Mouse (Mus musculus): ENCODE data around the gene Hp1bp3. TPM values are rescaled to one million over a fixed set of nuclear protein-coding genes. Genes with fewer than 3 reads are reported as not detected.

The Hp1bp3 gene
- polyA plus RNA-seq (2017; shearing (Covaris generic)) = 100 to 1,000 TPM; 130 to 146 TPM

DNA sequence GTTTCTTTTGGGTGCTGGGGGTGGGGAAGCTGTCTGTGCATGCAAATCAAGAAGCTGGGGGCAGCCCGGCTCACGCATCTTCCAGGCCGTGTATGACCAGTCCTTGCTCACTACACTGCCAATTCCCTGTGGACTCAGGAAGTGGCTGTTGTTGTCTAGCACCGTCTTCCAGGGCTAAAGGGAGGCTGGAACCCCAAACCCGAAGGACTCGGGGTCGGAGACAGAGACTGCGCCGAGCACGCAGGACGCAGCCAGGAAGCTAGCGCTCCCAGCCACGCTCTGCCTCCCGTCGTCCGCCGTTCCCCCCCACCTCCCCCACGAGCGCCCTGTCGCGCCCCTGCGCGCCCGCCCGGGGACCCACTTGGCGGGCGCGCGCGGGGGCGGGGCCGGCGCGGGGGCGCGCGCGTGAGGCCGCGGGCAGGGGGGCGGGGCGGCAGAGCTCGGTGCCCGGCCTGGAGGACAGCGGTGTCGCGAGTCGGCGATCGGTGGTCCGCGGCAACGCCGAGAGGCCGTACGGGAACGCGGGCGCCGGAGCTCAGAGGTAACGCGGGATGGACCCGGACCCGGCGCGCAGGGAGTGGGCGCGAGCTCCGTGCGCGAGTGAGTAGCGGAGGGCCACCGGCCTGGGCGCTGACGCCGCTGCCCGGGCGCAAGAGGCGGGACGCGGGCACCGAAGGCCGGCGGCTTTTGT lies at the start of gene Hp1bp3:
TSS of gene Hp1bp3 (plus strand) at position 97 of the 691 bp plus-strand sequence.
- peak; percentile 47 for ATAC-seq

DNA sequence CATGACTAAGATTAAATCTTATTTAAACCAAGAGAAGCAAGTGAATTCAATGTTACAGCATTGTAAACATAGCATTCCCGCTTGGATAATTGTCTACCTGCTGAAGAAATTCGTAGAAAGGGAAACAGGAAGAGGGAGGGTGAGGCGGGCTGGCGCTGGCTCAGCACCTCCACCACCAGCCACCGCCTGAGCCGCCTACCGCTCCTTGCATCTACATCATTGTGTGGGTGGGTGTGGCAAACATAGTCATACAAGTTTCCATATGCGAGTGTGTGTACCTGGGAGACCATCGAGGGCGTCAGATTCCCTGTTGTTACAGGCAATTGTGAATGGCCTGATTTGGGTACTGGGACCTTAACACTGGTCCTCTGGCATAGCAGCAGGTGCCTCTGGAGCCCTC lies 49.6 kb upstream of the Hp1bp3 start:
- no peak for ATAC-seq

DNA sequence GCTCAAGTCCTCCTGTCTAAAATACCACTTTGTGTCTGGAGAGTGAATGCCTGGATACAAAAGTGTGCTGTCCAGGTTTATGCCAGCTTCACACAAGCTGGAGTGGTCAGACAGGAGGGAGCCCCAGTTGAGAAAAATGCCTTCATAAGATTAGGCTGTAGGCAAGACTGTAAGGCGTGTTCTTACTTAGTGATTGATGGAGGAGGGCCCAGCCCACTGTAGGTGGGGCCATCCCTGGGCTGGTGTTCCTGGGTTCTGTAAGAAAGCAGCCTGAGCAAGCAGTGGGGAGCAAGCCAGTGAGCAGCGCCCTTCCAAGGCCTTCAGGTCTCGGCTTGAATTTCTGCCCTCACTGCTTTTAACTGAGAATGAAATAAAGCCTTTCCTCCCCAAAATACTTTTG lies 47.9 kb upstream of the Hp1bp3 start:
- ATAC-seq = no peak

DNA sequence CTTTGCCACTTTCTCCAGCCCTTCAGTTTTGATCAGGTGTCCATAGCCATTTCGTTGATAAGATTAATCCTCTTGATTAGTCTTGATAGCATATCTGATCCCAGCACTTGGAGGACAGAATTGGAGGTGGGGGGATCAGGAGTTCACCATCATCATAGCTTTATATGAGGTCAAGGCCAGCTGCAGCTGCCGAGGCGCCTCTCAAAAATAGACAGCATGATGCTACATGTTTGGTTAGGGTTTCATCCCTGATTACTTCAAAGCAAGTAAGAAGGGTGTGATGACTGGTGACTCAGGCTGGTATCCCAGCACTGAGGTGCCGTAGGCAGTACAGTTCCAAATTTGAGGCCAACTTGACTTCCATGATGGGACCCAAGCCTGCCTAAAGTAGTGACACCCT lies 46.7 kb upstream of the Hp1bp3 start:
- ATAC-seq = no peak

DNA sequence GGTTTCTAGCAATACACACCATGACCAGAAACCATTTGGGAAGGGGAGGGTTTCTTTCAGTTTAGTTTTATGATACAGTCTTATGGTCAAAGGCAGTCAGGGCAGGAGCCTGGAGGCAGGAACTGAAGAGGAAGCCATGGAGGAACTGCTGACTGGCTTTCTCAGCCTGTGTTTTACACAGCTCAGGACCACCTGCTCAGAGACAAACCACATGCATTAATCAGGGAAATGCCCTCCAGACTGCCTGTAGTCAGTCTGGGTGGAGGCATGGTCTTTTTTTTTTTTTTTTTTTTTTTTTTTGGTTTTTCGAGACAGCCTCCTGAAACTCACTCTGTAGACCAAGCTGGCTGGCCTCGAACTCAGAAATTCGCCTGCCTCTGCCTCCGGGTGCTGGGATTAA lies 43.4 kb upstream of the Hp1bp3 start:
- no peak for ATAC-seq

DNA sequence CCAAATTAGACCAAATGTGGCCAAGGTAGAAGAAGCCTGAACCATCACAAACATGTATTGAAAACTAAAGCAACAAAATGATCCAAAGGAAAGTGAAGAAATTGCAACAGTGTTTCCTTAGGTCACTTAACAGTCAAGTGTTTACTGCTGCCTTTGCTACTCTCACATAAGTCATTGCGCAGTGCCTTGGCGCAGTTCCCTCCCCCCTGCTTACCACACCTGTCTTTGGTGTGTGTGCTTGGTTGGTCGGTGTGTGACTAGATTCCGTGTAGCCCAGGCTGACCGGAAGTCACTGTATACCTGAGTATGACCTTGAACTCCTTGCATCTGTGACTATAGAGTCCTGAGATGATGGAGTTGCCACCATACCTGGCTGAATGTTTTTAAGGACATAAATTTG lies 36.7 kb upstream of the Hp1bp3 start:
- ATAC-seq = no peak

DNA sequence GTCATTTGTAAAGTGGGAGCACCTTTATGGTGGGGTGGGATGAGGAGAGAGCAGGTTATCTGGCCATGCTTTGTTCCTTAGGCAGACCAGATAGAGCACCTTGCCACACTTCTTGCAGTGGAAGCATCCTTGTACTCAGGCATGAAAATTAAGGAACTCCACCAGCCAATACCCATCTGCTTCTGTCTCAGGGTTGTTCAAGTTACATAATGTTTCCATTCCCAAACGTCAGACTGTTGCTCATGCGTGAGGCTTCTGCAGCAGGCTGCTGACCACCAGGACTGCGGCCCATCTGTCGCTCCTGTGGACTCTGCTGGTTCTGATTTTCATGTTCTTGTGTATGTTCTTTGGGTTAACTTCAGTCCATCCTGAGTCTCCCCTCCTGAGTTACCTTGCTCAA lies 35.4 kb upstream of the Hp1bp3 start:
- no peak for ATAC-seq

DNA sequence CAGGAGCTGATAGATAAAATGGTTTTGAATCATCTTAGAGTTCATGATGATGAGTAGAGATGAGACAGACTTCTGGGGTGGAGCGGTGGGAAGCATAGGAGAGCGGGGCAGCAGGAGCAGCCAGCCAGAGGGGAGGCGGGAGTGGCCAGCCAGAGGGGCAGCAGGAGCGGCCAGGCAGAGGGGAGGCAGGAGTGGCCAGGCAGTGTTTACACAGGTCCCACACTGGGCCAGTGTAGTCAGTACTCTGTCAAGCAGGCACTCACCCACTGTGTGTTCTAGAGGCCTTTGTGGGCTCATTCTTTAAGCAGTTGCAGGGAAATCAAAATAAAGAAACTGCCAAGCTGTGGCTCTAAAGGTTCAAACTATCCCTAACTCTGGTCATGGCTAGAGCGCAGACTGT lies 32.0 kb upstream of the Hp1bp3 start:
- no peak for ATAC-seq

DNA sequence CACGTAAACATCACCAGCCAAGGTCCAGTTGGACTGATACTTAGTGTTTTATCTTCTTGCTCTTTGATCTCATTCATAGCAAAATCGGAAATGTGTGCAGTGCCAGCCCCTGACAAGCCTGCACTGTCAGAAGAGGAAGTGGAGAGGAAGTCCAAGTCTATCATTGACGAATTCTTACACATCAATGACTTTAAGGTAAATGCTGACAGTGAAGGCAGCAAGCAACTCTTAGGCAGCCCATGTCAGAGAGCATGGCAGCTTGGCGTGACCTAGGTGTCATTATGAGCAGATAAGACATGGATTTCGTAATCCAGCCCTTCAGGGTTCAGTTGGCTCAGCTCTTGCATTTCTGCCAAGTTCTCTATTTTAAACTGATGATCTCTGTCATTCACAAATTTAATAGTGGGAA lies 31.5 kb upstream of the Hp1bp3 start:
- no peak for ATAC-seq

DNA sequence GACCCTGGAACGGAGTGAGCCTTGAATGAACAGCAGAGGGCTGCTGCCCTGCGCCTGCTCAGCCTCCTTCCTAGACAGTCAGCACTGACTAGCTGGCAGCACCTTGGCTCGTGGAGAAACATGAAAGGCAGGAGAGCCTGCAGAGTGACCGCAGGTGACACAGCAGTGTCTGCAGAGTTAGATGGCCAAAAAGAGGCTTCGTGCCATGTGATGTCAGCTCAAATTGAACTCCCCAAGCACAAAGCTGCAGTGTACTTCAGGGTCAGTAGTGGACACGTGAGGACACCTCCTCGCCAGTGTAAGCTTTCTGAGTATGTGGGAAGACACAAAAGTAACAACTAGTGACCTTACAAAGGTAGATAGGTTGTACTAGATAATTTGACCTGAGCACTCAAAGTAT lies 30.1 kb upstream of the Hp1bp3 start:
- no peak for ATAC-seq

DNA sequence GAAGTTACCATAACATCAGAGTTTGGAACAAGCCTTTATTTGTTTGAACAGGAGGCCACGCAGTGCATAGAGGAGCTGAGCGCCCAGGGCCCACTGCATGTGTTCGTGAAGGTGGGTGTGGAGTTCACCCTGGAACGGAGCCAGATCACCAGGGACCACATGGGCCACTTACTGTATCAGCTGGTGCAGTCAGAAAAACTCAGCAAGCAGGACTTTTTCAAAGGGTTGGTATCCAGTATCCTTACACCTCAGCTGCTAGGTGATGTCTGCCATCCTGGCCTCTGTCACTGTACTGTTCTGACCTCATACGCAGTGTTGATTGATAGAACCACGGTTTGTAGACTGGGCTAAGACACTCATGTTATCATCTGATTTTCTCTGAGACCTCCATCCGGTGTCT lies 28.1 kb upstream of the Hp1bp3 start:
- ATAC-seq = no peak

DNA sequence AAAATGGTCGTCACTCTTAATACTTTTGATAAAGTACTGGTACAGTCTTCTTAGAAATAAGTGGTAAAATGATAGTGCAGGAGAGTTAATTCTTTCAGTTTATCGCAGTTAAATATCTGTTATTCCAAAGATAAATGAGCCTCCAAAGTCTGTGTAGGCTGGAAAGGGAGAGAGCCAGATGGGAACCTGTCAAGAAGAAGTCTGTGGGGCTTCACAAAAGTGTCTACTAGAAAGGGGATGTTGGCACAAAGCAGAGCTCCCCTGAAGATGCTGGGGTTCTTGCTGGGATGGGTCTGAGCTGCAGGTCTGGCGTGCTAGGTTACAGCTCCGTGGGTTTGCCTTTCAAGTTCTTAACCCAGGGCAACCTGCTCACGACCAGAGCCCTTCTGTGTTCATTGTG lies 23.5 kb upstream of the Hp1bp3 start:
- ATAC-seq = no peak

DNA sequence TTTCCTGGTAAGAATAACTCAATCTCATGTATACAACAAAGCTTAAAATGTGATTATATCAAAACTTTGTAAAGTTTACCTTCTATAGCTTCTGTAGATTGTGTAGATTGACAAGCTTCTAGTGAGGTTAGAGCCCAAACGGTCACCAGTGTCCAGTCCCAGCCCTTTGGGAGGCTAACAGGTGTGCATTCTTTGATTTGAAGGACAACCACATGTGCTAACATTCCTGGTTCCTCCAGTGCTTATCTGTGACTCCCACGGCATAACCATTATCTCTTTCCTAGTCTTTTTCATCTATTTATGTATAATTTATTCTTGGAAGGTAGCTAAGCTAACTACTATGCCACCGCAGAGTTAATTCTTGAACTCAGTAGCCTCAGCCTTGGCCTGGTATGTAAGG lies 15.3 kb upstream of the Hp1bp3 start:
- no peak for ATAC-seq

DNA sequence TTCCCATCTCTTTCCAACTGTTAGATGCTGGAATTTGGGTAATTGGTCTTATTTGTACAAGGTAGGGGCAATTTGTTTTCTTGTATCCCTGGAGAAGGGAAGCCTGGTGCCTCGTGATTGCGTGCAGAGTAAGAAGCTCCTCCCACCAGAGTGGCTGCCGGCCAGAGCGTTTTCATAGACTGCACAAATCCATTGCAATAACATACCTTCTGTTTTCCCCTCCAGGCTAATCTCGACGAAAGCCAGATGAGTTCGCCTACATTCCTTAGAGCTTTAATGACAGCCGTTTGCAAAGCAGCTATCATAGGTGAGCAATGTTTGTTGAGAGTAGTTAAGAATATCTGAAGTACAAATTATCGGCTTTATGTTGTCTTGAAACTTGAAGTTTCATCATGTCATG lies 14.4 kb upstream of the Hp1bp3 start:
- ATAC-seq = no peak

DNA sequence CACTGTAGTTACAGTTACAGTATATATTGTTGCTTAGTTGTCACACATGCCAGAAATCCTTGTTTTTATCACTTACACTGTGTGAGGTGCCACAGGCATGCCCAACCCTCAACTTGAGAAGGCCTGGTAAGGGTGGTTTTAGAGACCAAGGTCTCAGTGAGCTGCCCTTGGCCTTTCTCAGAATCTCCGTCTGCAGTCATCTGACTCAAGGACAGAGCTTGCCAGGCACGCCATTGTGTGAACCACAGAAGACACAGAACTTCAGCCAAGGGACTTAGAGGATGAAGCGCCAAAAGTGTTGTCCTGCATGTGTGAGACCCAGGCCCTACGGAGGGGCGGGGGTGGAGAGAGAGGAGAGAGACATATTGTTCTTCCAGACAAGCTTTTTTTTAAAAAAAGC lies 6.0 kb upstream of the Hp1bp3 start:
- no peak for ATAC-seq

DNA sequence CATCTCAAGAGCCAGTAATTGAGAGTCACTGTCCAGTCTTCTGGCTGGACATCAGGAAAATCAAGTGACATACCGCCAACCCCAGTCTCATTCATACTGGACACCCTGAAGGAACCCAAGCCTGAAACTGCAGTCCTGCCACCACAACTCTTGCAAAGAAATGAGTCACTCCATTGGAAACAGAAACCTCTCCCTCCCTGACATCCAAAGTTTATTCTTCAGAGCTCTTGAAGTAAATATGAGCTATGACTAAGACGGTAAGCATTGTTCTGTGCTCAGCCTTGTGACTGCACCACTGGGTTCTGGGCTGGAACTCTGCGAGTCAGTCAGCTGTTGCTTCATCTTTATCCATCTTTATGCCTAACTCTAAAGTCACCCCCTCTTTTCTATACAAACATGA lies 2.2 kb upstream of the Hp1bp3 start:
- no peak for ATAC-seq

DNA sequence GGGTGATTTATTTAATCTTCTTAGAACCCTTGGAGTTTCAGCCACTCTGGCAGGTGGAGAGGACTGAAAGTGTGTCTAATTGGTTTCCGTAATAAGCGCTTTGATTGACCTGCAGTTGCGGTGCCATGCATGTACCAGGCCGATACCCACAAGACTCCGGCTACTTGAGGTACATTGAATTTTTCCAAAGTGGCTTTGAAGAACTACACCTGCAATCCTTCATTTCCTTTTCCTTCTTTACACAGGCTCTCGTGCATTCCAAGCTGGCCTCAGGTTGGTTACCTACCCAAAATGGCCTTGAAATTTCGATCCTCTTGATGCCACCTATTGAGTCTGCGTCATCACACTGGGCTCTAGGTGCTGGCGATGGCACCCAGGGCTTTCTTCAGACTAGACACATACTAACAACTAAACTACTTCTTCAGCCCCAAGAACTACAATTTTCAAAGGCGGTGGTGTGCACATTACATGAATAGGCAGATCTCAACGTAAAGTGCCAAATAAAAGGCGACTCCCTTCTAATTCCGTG lies 361 bp upstream of the Hp1bp3 start:
- ATAC-seq = no peak

DNA sequence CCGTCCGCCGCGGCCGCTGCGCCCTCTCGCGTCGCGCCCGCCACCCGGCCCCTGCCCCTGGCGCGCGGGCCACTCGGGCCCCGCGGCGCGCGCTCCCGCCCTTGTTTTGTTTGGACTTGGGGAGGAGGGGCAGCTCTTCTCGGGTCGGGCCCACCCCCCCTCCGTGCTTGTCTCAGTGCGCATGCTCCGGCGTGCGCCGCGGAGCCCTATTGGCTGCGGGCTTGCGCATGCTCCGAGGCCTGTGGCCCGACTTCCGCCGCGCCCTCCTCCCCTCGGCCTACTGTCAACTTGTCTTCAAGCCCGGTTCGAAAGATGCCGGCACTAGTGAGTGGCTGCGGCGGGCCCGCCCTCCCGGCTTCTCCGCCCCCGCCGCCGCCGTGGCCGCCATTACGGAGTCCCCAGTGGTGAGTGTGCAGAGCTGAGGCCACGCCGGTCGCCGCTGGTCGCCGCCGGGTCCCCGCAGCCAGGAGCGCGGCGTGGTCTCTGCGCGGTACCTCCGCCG lies 846 bp downstream of the Hp1bp3 start:
- ATAC-seq = peak; percentile 86

DNA sequence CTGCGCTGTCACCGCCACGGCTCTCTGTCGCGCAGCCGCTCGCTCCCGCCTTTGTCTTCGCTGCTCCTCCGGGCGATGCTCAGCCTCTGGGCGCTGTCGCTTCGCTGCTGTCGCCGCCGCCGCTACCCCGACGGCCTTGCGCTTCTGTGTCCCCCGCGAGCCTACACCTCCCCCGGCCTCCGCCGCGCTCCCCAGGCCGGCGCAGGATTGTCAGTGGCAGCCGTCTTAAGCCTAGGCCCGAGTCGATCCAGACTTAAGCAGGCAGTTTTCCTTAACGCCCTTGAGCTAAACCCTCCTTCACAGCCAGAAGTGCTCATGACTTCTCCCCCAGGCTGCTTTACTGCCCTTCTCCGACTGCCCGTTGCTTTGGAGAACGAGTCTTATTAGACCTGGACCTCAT lies 1.3 kb downstream of the Hp1bp3 start:
- ATAC-seq = peak; percentile 2

DNA sequence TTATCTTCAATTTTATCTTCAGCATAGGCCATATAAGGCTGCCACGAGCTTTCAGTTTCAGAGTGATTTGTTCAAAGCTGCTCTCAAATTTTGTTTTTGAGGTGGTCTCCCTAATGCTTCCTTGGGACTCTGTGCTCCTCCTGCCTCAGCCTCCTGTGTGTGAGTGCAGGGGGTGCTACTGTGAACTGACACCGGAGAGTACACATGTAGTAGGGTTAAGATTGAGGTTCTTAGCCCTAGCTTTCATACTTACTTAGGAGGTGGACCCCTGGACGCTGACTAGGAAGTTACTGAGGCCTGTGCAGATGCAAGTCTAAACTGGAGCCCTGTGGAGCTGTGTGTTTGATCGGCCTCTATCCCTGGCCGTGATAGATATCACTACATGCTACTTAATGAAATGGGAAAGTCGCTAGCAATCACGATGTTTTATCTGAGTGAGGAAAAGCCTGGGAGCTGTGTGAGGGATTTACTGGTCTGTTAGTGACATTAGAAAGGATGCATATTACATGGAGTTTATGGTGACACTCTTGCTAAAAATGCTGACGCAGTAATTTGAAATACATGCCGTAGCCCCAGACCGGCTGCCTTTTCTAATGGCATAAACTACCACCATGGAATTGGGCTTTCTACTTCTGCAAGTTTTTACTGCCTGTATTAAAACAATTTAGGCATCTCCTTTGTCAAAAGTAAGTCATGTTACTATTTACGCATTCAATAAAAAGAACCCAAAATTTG lies 2.0 kb downstream of the Hp1bp3 start:
- no peak for ATAC-seq

DNA sequence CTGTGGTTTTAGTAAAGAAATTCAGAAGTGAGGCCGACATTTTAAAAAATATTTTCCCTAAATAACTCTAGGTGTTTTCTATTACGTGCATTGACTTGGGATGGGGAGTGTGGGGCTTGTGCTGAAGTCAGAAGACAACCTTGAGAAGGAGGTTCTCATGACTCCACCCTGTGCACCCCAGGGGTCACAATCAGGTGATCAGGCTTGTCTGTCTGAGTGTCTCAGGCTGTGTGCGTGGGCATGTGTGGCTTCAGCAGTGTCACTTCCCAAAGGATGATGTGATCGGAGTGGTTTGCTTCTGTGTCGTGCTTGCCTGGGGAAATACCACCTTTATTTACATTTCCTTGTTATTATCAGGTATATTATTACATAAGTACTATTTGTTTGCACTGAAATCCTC lies 3.2 kb downstream of the Hp1bp3 start:
- no peak for ATAC-seq

DNA sequence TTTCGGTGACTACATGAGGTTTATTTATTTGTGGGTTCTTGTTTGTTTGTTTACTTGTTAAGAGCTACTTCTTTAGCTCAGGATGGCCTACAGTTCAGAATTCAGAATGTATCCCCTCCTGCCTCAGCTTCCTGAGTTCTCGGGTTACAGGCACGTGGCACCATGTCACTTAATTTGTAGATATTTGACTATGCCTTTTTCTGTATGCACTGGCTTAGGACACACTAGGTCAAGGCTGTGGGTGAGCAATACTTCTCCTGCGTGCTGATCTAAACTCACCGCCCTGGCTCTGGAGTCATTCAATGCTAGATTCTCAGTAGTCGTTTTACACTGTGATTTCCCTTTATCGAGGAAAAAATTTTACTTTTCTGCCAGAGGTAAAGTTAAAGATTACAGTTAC lies 4.7 kb downstream of the Hp1bp3 start:
- no peak for ATAC-seq

DNA sequence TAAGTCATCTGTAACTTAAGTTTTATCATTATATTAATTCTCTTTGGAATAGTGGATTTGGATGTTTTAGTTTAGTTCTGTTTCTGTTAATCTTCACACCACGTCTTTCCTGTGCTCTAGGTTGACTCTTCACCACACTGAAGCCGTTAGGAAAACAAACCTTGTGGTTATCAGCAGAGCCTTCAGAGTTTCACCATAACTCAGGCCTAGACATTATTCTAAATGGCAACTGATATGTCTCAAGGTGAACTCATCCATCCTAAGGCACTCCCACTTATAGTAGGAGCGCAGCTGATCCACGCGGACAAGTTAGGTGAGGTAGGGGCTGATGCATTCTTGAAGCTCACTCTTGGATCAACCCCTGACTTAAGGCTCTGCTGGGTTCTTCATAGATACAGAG lies 5.3 kb downstream of the Hp1bp3 start:
- ATAC-seq = no peak

DNA sequence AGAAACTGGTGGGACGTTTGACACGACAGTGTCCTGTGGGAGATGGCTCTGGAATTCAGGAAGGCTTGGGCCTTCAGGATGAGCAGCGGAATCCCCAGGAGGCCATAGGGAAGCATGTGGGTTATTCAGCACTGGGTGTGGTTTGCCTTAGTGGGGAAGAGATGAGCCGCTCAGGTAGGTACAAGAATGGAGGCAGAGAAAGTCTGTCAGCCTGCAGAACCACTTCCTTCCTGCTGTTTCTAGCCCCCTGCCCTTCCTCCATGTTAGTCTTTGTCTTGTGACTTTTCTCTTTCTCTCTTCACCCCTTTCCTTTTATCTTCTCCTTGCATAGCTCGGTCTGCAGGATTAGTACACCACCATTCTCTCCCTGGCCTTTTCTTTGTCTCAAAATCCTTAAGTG lies 6.3 kb downstream of the Hp1bp3 start:
- ATAC-seq = peak; percentile 55
